Mouse (Mus musculus) MEL (cell line): Measurements from ENCODE around the gene Cd86. TPM values are rescaled to one million over a fixed set of nuclear protein-coding genes. Genes with fewer than 3 reads are reported as not detected.

ENCODE experiments used
- DNase-seq: peaks from one replicate; pipeline ENCODE4 v3.0.0; 2011; ENCODE audit warnings: low read depth, low spot score
- H3K27ac ChIP-seq: 2 replicates; pipeline ENCODE4 v1.5.1; 2012; ENCODE audit warnings: low read depth, mild to moderate bottlenecking, control low read depth, low read length, moderate library complexity; ENCODE audit not compliant: control insufficient read depth
- H3K27me3 ChIP-seq, 2 experiments: fragments of 150-350 bp in 1 of 2; sonication (generic) in 1 of 2; 2 replicates each; pipeline ENCODE4 v1.6.1; 2012; ENCODE audit warnings: low read length in 2 of 2, mild to moderate bottlenecking in 2 of 2, improper control_type of control experiment in 1 of 2, moderate library complexity in 1 of 2; ENCODE audit not compliant: insufficient read depth in 2 of 2, control insufficient read depth in 1 of 2
- H3K36me3 ChIP-seq, 2 experiments: 2 replicates each; pipeline ENCODE4 v1.6.1; 2012 to 2014; ENCODE audit warnings: low read length in 2 of 2, improper control_type of control experiment in 1 of 2, inconsistent platforms in 1 of 2, mild to moderate bottlenecking in 1 of 2; ENCODE audit not compliant: insufficient read depth in 2 of 2, control insufficient read depth in 1 of 2
- H3K4me1 ChIP-seq, 2 experiments: fragments of 150-350 bp in 1 of 2; sonication (generic) in 1 of 2; 2 replicates each; pipeline ENCODE4 v1.6.1; 2012; ENCODE audit warnings: low read length in 2 of 2, improper control_type of control experiment in 1 of 2, mild to moderate bottlenecking in 1 of 2; ENCODE audit not compliant: insufficient read depth in 2 of 2, control insufficient read depth in 1 of 2
- H3K4me3 ChIP-seq, 2 experiments: fragments of 150-350 bp in 1 of 2; sonication (generic) in 1 of 2; 2 replicates each; pipeline ENCODE4 v1.5.1; 2012; ENCODE audit warnings: low read depth in 2 of 2, low read length in 2 of 2, mild to moderate bottlenecking in 2 of 2, moderate library complexity in 2 of 2, control low read depth in 1 of 2, improper control_type of control experiment in 1 of 2; ENCODE audit not compliant: control insufficient read depth in 1 of 2, insufficient read depth in 1 of 2
- H3K79me2 ChIP-seq: 2 replicates; pipeline ENCODE4 v1.6.1; 2012; ENCODE audit warnings: mild to moderate bottlenecking, low read length, moderate library complexity; ENCODE audit not compliant: control insufficient read depth, poor library complexity, insufficient read depth
- H3K9ac ChIP-seq: 2 replicates; pipeline ENCODE4 v1.6.1; 2012; ENCODE audit warnings: low read depth, mild to moderate bottlenecking, control low read depth, low read length, moderate library complexity; ENCODE audit not compliant: control insufficient read depth, poor library complexity, severe bottlenecking
- H3K9me3 ChIP-seq: fragments of 150-350 bp; sonication (generic); replicated peaks from 2 replicates; pipeline ENCODE4 v1.6.1; 2012; ENCODE audit warnings: mild to moderate bottlenecking, low read length, improper control_type of control experiment, moderate library complexity; ENCODE audit not compliant: insufficient read depth
- ELF1 ChIP-seq: IDR thresholded peaks from 2 replicates; pipeline ENCODE4 v1.6.1; 2014; ENCODE audit warnings: low read depth, mild to moderate bottlenecking, inconsistent platforms, low read length, improper control_type of control experiment, moderate library complexity
- ETS1 ChIP-seq: IDR thresholded peaks from 2 replicates; pipeline ENCODE4 v1.6.1; 2012; ENCODE audit warnings: low read depth, mild to moderate bottlenecking, inconsistent platforms, low read length, improper control_type of control experiment, moderate library complexity
- GABPA ChIP-seq: IDR thresholded peaks from 2 replicates; pipeline ENCODE4 v1.6.1; 2012; ENCODE audit warnings: low read depth, mild to moderate bottlenecking, inconsistent platforms, low read length, improper control_type of control experiment, moderate library complexity
- KAT2A ChIP-seq: conservative IDR thresholded peaks from 2 replicates; pipeline ENCODE4 v1.6.1; 2012; ENCODE audit warnings: low read depth, low read length, improper control_type of control experiment, inconsistent platforms
- MAZ ChIP-seq: IDR thresholded peaks from 2 replicates; pipeline ENCODE4 v1.6.1; 2012; ENCODE audit warnings: low read depth, mild to moderate bottlenecking, inconsistent platforms, low read length, improper control_type of control experiment
- MEF2A ChIP-seq: IDR thresholded peaks from 2 replicates; pipeline ENCODE4 v1.6.1; 2014; ENCODE audit warnings: low read depth, mild to moderate bottlenecking, inconsistent platforms, low read length, improper control_type of control experiment; ENCODE audit not compliant: poor library complexity, insufficient replicate concordance, severe bottlenecking; ENCODE audit errors: extremely low read depth
- MYB ChIP-seq: IDR thresholded peaks from 2 replicates; pipeline ENCODE4 v1.6.1; 2011; ENCODE audit warnings: mild to moderate bottlenecking, low read depth, low read length, improper control_type of control experiment
- MYC ChIP-seq: IDR thresholded peaks from 2 replicates; pipeline ENCODE4 v1.6.1; 2011; ENCODE audit warnings: low read depth, mild to moderate bottlenecking, low read length, improper control_type of control experiment, moderate library complexity
- NELFE ChIP-seq: IDR thresholded peaks from 2 replicates; pipeline ENCODE4 v1.6.1; 2011; ENCODE audit warnings: low read depth, low read length, improper control_type of control experiment
- NRF1 ChIP-seq: IDR thresholded peaks from 2 replicates; pipeline ENCODE4 v1.6.1; 2014; ENCODE audit warnings: low read depth, mild to moderate bottlenecking, inconsistent platforms, low read length, improper control_type of control experiment, moderate library complexity; ENCODE audit not compliant: poor library complexity, insufficient read depth, severe bottlenecking
- POLR2AphosphoS2 ChIP-seq: IDR thresholded peaks from 2 replicates; pipeline ENCODE4 v1.6.1; 2011; ENCODE audit warnings: low read length, improper control_type of control experiment
- RAD21 ChIP-seq: IDR thresholded peaks from 2 replicates; pipeline ENCODE4 v1.6.1; 2011; ENCODE audit warnings: mild to moderate bottlenecking, low read depth, low read length, improper control_type of control experiment
- RCOR1 ChIP-seq: IDR thresholded peaks from 2 replicates; pipeline ENCODE4 v1.6.1; 2012; ENCODE audit warnings: low read depth, mild to moderate bottlenecking, inconsistent platforms, low read length, improper control_type of control experiment
- SMC3 ChIP-seq: IDR thresholded peaks from 2 replicates; pipeline ENCODE4 v1.6.1; 2011; ENCODE audit warnings: low read depth, low read length, improper control_type of control experiment
- USF2 ChIP-seq, 2 experiments: IDR thresholded peaks; 2 replicates each; pipeline ENCODE4 v1.6.1; 2011 to 2012; ENCODE audit warnings: improper control_type of control experiment in 2 of 2, low read length in 2 of 2, borderline replicate concordance in 1 of 2, inconsistent platforms in 1 of 2, low read depth in 1 of 2, mild to moderate bottlenecking in 1 of 2; ENCODE audit not compliant: insufficient read depth in 1 of 2
- polyA plus RNA-seq, 2 experiments: library from polyadenylated mRNA; stranded (reverse) in 1 of 2; unstranded in 1 of 2; fragments of >175 nt in 1 of 2; fragments of >200 nt in 1 of 2; gene quantifications; 2 replicates each; pipeline versions ENCODE4 v1.2.1 to v1.2.4; 2012; ENCODE audit warnings: low replicate concordance in 2 of 2, low read depth in 1 of 2; ENCODE audit not compliant: insufficient read length in 2 of 2, insufficient read depth in 1 of 2, missing spikeins in 1 of 2
- total RNA-seq: library from RNA; depleted of rRNA; stranded (reverse); fragments of 300-350 nt; gene quantifications from 2 replicates; pipeline ENCODE4 v1.2.3, GENCODE M21; 2012

The Cd86 gene
- total and polyA plus RNA-seq, 3 experiments = not detected

DNA sequence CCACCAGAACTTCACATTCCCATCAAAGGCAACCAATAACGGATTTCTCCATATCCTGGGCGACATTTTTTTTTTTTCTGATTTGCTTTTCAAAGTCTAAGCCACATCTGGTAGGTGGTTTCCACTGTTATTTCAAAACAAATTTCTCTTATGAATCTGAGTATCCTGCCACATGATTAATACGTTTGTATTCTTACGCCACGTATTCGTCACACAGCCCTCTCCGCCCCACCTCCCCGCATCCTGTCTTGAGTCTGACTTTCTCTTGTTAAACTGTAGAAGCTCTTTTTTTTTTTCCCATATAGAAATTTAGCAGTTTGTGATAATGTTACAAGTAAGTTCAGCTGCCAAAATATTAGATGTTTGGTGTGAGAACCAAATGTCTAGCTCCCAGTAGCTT, 33.7 kb downstream of the Cd86 start:
- Histone ChIP-seq H3K4me1 (peaks cover 0 to 3% of the 10 kb centered on the region in 2 experiments; a peak in 2 of 4 replicates), H3K9ac (no peak overlapping the region), H3K9me3 (no peaks in the 10 kb centered on the region), H3K36me3 (peaks cover 0 to under 1% of the 10 kb centered on the region in 2 experiments; a peak in 1 of 4 replicates), H3K27me3 (no peaks in the 10 kb centered on the region), H3K4me3 (no peak overlapping the region), H3K27ac (no peak overlapping the region), H3K79me2 (no peaks in the 10 kb centered on the region)
- TF ChIP-seq NELFE (no peak), MYC (no peak), MEF2A (no peak), MAZ (no peak), POLR2AphosphoS2 (no peak), GABPA (no peak), ETS1 (no peak)
- no peak for DNase-seq

DNA sequence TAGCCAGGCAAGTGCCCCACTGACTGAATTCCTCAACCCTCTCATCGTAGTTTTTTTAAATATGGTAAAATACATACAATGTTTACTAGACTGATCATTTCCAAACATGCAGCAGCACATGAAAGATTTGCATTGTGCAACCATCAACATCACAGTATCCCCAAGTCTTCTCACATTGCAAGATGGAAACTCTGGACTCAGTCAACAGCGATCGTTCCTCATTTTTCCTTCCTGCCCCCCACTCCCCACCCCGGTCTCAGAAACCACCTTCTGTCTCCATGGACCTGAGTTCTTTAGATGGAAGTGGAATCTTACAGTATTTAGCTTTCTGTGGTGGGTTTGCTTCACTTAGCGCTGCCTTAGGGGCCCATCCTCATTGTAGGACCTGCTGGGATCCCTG, 34.3 kb downstream of the Cd86 start:
- Histone ChIP-seq H3K27ac (no peak overlapping the region), H3K9me3 (no peaks in the 10 kb centered on the region), H3K4me3 (no peak overlapping the region), H3K9ac (no peak overlapping the region), H3K27me3 (no peaks in the 10 kb centered on the region), H3K79me2 (no peaks in the 10 kb centered on the region), H3K4me1 (peaks cover under 1 to 9% of the 10 kb centered on the region in 2 experiments; a peak in 3 of 4 replicates), H3K36me3 (peaks cover 0 to 5% of the 10 kb centered on the region in 2 experiments; a peak in 2 of 4 replicates)
- TF ChIP-seq SMC3 = no peak
- TF ChIP-seq MEF2A = no peak
- TF ChIP-seq NRF1 = no peak
- no peak for TF ChIP-seq RCOR1
- no peak for TF ChIP-seq GABPA
- no peak for TF ChIP-seq MYB
- no peak for TF ChIP-seq USF2 (IDR thresholded peaks at IDR 0.05; ENCODE audit: borderline replicate concordance in 1 of 2, insufficient read depth in 1 of 2, low read depth in 1 of 2, low read length in 2 of 2)
- DNase-seq = no peak

DNA sequence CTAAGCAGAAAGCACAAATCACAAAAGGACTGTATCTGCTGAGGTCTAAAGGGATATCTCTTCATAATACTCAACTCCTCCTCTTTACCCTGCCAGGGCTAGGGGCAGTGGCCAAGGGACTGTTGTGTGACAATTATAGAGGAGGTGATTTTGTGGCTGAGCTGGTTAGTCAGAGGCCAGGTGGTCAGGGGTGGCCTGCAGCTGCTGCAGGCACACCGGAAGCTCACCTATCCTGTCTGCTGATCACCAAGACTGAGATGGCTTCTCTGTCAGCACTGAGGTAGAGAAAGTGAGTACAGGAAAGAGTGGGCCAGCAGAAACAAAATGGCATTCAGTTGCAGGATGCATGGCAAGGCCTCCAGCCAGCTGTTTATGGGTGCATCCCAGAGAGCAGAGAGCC, 38.1 kb downstream of the Cd86 start:
- Histone ChIP-seq H3K79me2 (no peaks in the 10 kb centered on the region), H3K36me3 (peaks cover 0 to 9% of the 10 kb centered on the region in 2 experiments; a peak in 2 of 4 replicates), H3K27ac (no peak overlapping the region), H3K4me1 (peaks cover 2 to 11% of the 10 kb centered on the region in 2 experiments; a peak in 3 of 4 replicates), H3K9me3 (no peaks in the 10 kb centered on the region), H3K9ac (no peak overlapping the region), H3K27me3 (no peaks in the 10 kb centered on the region), H3K4me3 (no peak overlapping the region)
- no peak for TF ChIP-seq ELF1
- TF ChIP-seq NELFE = no peak
- no peak for TF ChIP-seq RAD21
- TF ChIP-seq KAT2A = no peak
- no peak for DNase-seq
